Mouse (Mus musculus) c-Kit-positive CD71-negative TER-119-negative erythroid progenitor cells, embryonic 14.5 days (primary cell): ENCODE measurements around the gene Commd2.

Experiments used
- DNase-seq: peaks from one replicate; pipeline ENCODE4 v3.0.0-alpha.2; 2013; ENCODE audit warnings: low read depth

Gene Commd2

DNA sequence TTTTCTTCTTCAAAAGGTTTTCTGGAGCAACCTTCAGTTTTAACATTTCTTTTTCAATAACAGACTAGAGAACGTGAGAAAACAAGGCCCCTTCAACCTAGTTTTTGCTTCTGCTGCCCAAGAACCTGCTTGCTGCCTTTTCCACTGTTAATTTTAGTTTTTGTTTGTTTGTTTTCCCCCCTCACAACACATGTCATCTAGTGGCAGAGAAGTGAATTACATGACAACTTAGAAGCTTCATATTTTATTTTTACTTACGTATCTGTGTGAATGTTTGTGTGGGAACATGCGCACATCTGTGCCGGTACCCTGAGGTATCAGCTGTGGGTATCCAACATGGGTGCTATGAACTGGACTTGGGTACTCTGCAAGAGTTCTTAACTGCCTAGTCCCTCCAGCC lies 35.9 kb downstream of the Commd2 start:
- no peak for DNase-seq

DNA sequence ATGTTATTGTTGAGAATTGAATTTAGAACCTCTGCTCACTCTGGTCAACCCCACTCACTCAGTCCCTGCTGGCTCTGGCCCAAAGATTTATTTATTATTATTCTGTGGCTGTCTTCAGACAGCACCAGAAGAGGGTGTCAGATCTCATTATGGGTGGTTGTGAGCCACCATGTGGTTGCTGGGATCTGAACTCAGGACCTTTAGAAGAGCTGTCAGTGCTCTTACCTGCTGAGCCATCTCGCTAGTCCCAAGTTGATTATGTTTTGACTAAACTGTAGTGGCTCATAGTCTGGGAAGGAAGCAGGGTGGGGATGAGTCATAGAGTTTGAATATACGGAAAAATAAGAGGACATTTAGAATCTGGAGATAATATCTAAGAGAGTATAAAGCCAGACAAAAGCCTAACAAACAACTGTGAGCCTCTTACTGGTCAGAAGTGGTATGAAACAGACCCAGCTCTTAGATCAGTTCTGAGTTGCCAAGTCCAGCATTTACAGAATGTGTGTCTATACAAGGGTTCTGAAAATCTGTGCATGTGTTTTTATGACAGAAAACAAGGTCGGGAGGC lies 39.0 kb downstream of the Commd2 start:
- no peak for DNase-seq

DNA sequence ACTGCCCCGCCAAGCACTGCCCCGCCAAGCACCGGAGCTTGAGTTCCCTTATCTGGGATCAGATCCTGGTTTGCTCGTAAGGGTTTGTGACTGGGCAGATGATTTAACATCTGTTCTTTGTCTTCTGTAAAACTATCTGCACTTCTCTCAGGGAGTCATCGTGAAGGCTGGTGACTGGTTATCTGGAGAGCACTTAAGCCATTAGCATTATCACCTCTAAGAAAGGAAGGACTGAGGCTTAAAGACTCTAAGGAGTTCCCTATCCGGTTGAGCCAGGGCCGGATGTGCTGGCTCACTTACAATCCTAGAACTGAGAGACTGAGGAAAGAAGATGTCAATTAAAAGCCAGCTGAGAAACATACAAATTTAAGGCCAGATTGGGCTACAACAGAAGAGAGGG lies 39.7 kb downstream of the Commd2 start:
- no peak for DNase-seq

DNA sequence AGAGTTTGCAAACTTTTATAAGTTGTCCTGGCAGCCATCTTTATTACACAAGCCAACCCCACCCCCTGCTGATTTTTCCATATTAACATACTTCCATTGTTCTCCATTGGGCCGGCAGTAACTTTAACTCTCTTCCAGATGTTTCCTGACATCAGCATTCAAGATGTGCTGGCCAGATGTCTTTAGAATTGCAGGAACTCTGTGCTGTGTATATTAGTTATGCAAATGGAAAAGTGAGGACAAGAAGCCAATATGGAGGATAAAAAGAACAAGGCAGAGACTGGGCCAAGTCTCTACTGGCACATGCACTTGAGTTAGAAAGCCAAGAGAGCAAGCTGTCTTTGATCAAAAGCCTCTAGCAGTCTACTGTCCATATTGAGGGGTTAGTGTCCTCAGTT lies 46.9 kb downstream of the Commd2 start:
- no peak for DNase-seq

DNA sequence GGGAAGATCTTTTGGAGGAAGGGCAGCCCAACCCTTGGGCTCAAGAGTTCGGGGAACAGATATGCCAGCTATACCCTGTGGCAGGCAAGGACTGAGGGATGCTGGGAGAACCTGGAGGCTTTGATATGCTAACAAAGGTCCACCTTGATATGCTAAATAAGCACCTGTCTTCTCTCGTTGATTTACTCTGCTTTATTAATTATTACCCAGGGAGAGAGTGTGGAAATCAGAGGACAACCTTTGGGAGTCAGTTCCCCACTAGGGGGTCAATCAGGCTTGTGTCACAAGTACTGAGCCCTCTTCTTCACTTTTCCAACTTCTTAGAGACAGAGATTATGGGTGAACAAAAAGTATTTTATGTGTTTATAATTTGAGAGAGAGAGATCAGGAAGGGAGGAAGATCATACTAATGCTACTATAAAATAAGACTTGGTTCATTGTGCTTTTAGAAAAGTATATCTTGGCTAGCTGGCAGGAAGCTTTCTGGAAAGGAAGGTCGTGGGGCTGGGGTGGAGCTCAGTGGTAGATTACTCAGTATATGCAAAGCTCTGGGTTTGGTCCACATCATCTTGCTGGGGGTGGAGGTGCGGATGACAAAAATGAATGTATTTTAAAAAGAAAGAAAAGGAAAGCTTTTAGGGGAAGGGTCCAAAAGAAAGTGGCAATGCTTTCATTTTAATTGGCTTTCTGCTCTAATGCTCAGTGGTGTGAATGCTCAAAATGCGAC lies 47.5 kb downstream of the Commd2 start:
- no peak for DNase-seq

DNA sequence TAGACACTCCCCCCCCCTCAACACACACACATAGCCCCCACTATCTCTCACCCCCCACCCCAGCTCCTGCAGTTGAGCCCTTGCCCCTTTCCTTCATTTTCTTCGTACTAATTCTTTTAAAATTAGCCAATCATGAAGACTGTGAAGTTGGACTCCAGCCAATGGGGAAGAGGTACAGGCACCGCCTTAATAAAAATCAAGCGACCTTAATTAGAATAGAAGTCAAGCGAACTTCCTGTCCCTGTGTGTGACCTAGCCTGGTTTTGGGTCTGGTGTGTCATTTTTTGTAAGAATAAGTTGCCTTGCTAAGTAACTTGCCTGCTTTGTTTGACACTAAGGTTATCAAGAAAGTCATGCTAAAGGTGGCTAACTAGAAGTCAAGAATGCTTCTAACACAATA lies 48.9 kb downstream of the Commd2 start:
- DNase-seq, result no peak

DNA sequence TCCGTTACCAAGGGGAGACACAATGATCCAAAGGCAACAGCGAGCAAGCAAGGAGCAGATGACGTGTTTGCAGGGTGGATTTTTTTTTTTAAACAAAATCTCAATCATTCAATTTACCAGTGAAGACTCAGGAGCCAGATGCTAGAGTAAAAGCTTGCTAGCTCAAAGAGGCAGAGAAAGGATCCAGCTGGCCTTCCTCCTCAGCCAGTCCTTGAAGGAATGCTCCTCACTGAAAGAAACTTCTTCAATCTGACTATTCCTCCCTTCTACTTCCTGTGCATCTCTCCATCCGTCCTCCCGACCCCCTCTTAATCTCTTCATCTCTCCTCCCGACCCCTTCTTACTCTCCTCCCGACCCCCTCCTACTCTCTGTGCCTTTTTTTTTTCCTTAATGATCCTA lies 54.9 kb downstream of the Commd2 start:
- DNase-seq, result no peak

DNA sequence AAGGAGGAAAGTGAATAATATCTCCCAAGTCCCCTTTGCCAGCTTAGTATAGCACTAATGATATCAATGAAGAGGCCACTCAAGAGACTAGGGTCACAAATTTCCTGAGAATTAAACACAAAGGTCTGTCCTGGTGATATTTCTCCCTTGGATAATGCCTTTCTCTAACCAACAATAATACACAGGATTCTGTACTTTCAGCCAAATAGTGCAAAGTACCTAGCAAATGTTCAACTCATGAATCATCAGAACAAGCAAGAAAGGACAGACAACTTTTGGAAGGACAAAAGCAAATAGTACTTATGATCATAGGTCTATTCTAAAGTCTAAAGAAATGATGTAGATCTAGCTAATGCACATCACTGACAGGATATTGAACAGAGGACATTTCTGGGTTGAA lies 56.0 kb downstream of the Commd2 start:
- no peak for DNase-seq
